Mouse (Mus musculus): ENCODE measurements at regions not wholly inside any gene's neighbourhood (a gene's known extent, or its start where the extent isn't known, plus 50 kb on each side); places are given as distances from the start of the nearest gene placed in this dataset.
"Not testable (repeated sequence)": the region's sequence is repeated elsewhere in the genome, so short reads cannot be mapped to it uniquely, and the experiment has no call there.

DNA sequence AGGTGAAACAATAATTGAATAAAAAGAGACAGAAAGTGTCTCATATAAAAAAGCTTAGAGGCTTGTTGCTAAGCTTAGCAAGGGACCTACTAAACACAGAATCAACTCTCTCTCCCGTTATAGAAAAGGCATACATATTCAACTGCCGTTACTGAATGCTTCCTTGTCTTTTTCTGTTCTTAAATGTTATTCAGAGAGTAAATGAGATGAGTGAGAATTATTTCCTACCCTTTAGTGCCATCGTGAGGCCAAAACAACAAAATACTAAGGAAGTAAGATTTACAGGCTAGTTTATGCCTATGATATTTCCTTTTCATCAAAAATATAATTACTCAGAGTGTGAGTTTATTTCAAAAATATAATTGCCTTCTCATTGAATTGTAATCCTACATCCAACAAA, 686.6 kb upstream of the 1700008P02Rik start:
- peak in 1 of 2 experiments; percentile 51 for DNase-seq (ENCODE audit: extremely low spot score in 1 of 2, low spot score in 2 of 2)
- intact Hi-C loops (cut with DNase I), result no loop called here

DNA sequence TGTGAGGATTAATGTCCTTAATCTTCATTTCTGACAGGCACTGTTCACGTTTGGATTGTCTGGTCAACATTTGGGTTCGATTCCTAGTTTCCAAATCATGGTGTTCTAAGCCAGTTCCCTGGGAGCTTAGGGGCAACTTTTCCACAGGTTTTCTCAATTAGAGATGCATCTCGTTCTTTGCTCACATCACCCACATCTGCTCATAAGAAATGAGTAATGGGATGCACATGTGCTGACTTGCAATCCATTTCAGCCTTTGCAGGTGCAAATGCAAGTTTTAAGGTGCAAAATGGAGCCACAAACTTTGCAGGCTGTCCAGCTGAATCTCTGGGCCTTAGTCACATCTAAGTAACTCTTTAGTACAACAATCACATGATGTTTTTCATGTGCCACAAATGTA, 678.3 kb upstream of the 1700008P02Rik start:
- no peak for DNase-seq (ENCODE audit: extremely low spot score in 1 of 2, low spot score in 2 of 2)
- intact Hi-C loops (cut with DNase I), result no loop called here

DNA sequence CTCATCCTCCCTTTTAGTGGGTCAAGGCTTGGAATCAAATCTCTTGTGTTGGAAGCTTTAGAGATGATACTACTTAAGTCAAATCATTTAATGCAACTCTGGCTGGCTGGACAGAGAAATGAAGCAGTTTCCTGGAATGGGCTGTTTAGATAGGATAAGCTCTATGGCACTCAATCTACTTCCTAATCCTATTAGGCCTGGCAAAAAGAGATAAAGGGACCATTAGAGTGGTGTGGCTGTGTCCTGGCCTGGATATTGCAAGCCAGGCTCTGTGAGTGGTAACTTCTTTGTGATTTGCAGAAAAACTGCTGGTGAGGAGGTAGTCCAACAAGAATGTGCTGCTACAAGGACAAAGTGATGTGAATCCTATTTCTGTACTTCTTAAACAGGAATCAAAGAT, 670.8 kb upstream of the 1700008P02Rik start:
- no peak for DNase-seq (ENCODE audit: extremely low spot score in 1 of 2, low spot score in 2 of 2)
- intact Hi-C loops (cut with DNase I), result no loop called here

DNA sequence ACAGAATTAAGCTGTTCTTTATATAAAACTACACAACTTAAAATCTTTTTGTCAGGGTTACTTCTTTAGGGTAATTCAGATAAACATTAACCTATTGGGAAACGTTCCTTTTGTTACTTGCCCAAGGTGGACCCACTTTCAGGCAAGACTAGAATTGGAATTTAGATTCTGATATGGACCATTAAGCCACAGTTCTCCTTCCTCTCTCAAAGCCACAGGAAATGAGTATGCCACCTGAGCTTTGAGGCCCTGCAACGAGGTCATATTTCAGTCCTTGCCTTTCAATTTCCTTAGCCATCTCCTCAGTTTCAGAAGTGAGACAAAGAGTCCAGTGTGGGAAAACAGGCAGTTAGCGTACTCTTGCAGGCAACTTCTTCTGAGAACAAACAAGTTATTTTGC, 637.3 kb upstream of the 1700008P02Rik start:
- intact Hi-C loops (cut with DNase I), result no loop called here
- DNase-seq (ENCODE audit: extremely low spot score in 1 of 2, low spot score in 2 of 2), result no peak

DNA sequence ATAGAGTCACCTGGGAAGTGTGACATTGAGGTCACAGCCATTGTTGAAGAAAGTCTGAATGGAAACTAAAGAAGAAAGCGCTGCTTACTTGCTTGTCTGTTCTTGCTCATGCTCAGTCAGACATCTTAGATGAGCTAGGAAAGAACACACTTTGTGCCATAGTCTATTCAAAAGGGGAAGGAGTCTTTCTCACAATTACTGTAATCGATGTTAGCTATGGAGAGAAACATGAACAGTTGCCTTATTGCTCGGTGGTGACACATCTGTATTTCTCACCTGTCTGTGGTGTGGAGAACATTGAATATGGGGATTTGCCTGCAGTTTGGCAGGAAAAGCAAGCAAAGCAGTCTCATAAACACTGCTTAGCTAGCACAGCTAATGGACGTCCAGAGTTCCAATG, 628.1 kb upstream of the 1700008P02Rik start:
- DNase-seq (ENCODE audit: extremely low spot score in 1 of 2, low spot score in 2 of 2), result no peak
- intact Hi-C loops (cut with DNase I), result no loop called here

DNA sequence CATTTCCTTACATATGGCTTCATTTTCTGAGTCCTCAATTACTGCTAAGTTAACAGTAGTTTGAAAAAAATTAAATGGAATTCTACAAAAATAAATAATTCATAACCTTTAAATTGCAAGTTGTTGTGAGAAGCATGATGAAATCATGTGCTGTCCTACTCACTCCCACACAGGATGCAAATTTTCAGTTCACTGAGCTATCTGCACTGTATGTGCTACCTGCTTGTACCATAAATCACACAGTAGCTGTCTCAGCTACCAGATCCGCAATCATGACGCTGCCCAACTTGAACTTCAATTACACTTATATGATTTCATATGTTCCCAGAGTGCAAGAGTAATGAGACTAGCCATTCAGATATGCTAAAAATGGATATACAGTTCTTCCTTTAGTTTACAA, 609.5 kb upstream of the 1700008P02Rik start:
- intact Hi-C loops (cut with DNase I), result no loop called here
- DNase-seq (ENCODE audit: extremely low spot score in 1 of 2, low spot score in 2 of 2), result no peak

DNA sequence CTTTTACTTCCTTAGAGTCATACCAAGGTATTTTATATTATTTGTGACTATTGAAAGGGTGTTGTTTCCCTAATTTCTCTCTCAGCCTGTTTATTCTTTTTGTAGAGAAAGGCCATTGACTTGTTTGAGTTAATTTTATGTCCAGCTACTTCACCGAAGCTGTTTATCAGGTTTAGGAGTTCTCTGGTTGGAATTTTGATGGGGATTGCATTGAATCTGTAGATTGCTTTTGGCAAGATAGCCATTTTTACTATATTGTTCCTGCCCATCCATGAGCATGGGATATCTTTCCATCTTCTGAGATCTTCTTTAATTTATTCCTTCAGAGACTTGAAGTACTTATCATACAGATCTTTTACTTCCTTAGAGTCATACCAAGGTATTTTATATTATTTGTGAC, 568.3 kb upstream of the 1700008P02Rik start:
- DNase-seq (ENCODE audit: extremely low spot score in 1 of 2, low spot score in 2 of 2); intact Hi-C loops (cut with DNase I): not testable (repeated sequence)

DNA sequence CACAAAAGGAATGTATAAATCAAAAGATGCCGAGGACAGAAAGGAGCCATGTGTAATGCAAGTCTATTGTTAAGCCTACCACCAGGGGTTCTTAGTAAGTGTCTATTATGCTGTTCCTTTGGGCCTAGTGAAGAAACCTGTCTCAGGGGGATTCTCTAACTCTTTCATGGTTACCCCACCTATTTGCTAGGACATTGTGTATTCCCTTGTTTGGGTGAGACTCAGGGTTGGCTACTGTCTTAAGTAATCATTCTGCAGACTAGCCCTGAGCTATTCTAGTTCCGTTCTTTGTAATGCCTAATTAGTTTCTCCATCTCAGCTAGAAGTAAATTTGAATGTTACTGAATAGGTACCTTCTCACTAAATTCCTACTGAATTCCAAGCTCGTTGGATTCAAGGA, 546.4 kb upstream of the 1700008P02Rik start:
- intact Hi-C loops (cut with DNase I), result no loop called here
- DNase-seq (ENCODE audit: extremely low spot score in 1 of 2, low spot score in 2 of 2), result no peak

DNA sequence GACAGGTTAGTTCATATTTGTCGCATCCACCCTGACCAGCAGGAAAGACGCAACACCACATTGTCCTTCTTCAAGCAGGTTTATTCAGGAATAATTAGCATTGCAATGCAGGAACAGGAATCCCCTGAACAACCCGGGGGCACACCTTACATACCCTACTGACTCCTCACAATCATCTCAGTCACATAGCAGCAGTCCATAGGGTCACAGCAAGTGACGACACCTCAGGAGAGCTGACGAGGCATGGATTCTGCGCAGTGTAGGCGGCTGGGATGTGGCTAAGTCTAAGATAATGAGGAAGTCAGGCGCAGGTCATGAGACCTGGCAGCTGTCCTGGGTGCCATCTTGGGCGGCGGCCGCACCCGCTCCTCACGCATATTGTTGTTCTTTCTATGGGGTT, 518.8 kb upstream of the 1700008P02Rik start:
- DNase-seq (ENCODE audit: extremely low spot score in 1 of 2, low spot score in 2 of 2), result no peak
- intact Hi-C loops (cut with DNase I), result no loop called here

DNA sequence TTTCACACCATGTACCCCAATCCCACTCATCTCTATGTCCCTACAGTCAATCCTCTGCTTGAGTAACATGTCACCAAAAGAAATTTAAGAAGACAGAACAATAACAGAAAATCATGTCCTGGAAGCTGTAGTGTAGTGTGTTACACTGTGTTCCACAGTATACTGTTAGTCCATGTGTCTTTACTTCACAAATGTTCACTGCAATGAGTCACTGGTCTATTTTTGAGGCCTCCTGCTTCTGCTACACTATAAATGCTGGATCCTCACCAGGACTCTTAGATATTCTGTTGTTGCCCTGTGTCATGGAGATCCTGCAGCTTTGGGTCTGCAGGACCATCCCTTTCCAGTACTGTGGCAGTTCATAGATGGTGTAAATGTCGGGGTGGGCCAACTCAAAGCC, 514.5 kb upstream of the 1700008P02Rik start:
- DNase-seq (ENCODE audit: extremely low spot score in 1 of 2, low spot score in 2 of 2), result no peak
- intact Hi-C loops (cut with DNase I), result no loop called here

All from left cerebral cortex, postnatal 10 days (tissue).